Mouse (Mus musculus): Measurements from ENCODE around the gene Smarca1. TPM values are rescaled to one million over a fixed set of nuclear protein-coding genes. Genes with fewer than 3 reads are reported as not detected.

The Smarca1 gene
- 4.9 and 5.9 TPM in 2 replicates for polyA plus RNA-seq (2015; fragmentation: Nextera tagmentation; extraction: Ambion mirVana)

DNA sequence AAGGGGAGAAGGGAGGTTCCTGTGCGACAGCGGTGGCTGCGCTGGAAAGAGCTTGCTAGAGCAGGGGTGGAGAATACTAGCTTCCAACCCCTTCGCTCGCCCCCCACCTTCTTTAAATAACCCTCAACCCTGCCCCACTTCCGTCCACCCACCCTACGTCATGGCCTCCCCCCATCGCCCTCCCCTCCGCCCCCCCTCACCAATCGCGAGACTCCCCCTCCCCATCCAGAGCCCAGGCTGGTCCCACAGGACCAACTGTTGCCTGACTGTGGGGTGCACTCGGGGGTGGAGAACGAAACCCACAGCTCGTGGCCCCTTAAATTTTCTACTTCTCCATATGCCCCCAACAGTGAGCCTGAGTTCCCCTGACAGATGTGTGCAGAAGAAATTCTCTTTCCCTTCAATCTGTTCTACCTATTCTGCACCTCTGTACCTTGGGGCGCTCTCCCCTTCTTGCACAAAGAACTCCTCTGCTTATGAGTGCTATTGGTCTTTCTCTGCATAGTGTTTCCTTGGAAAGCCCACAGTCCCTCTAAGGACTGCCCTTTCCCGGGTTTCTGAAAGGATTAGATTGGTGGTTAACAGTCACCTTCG is at the start of gene Smarca1:
Smarca1 (minus strand) TSS at position 544 of the 594 bp plus-strand sequence.

DNA sequence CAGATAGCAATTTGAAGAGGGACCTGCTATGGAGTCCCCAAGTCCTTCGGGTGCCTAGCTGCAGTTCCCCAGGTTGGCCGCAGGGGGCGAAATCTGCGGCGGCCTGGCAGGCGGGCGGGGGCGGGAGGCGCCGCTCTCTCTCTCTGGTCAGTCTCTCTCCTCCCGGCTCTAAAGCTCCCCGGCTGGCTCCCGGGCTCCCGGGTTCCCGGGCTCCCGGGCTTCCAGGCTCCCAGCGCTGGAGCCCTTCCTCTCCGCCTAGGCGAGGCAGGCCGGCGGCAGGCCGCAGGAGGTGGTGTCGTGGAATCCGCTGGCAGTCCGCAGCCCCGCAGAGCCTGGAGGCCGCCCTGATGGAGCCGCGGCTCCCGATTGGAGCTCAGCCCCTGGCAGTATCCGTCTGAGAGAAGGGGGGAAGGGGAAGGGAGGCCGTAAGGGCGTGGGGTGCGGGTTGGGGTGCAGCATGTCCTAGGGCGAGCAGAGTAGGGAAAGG is 19.6 kb upstream of the Smarca1 start, which contains the start of gene Ocrl:
Ocrl (plus strand) TSS at position 82 of the 487 bp plus-strand sequence.

Other genes starting within 250 kb of the Smarca1 start
- 7.5 and 9.7 TPM in 2 replicates for gene Ocrl, start 19.4 kb upstream of the Smarca1 start, polyA plus RNA-seq (2015; fragmentation: Nextera tagmentation; extraction: Ambion mirVana)
- gene Apln, start 141.9 kb upstream of the Smarca1 start, polyA plus RNA-seq (2015; fragmentation: Nextera tagmentation; extraction: Ambion mirVana) = 0.42 and 0.80 TPM in 2 replicates
- gene Xpnpep2, start 215.8 kb upstream of the Smarca1 start, polyA plus RNA-seq (2015; fragmentation: Nextera tagmentation; extraction: Ambion mirVana) = 0.41 and 0.58 TPM in 2 replicates